Mouse (Mus musculus) testis, postnatal 10 days (tissue): ENCODE data around the gene Sucla2.
"Not testable (repeated sequence)": the region's sequence is repeated elsewhere in the genome, so short reads cannot be mapped to it uniquely, and the experiment has no call there.

Experiments
- DNase-seq: peaks from one replicate; pipeline ENCODE4 v3.0.0; 2021; ENCODE audit warnings: low spot score

Gene Sucla2

GRCm38 (mm10) chr14:73509765-73510423 lies 15.2 kb upstream of the Sucla2 start, which contains the start of gene Med4:
Gene Med4, plus strand, starts transcription at chr14:73510025.
- DNase-seq = peak; percentile 95

DNA sequence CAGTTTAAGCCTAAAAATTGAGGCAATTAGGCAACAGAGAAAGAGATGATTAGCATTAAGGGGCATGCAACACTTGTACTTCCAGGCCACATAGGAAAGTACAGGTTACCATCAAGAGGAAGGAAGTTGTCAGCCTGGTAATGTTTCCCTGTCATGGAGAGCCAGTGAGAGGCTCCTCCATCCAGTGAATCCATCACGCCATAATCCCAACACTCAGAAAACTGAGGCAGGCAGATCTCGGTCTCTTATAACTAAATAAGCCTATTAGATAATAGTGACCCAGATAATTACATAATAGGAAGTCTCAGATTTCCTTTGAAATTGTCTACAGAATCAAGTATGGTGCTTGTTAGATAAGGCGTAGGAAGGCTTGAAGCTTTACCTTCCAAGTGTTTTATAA lies 983 bp upstream of the Sucla2 start:
- DNase-seq = no peak

GRCm38 (mm10) chr14:73528661-73529060 lies 3.5 kb downstream of the Sucla2 start:
- DNase-seq = not testable (repeated sequence)

DNA sequence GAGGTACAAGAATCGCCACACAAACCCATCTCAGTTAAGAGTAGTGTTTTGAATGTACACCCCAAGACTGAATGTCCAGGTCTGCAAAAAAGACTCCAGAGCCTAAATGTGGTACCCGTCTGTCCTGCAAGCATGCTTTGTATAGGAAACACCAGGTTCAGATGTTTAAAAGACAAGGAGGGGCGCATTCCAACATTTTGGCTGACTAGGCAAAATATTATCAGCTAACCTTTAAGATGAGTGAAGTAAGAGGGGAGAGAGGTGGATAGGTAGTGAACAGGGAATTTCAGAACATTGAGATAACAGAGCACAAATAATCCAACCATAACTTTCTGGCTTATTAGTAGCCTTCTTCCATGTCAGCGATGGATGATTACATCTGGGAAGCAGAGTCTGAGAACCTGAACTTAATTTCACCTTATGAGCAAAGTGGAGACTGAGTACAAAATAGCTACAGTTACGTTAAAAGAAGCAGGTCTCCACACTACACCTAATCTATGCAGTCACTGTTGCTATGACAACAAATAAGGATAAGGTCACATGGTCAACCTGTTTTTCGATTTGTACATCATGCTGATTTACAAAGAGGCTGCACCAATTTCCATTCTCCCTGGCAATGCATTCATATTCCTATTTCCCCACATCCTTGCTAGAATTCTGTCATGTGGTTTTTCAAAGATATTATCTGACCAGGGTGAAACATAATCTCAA lies 8.8 kb downstream of the Sucla2 start:
- DNase-seq = no peak

GRCm38 (mm10) chr14:73535641-73536040 lies 10.5 kb downstream of the Sucla2 start:
- no peak for DNase-seq

- DNase-seq = no peak
Measured at GRCm38 (mm10) chr14:73543781-73544180, 18.7 kb downstream of the Sucla2 start.

DNA sequence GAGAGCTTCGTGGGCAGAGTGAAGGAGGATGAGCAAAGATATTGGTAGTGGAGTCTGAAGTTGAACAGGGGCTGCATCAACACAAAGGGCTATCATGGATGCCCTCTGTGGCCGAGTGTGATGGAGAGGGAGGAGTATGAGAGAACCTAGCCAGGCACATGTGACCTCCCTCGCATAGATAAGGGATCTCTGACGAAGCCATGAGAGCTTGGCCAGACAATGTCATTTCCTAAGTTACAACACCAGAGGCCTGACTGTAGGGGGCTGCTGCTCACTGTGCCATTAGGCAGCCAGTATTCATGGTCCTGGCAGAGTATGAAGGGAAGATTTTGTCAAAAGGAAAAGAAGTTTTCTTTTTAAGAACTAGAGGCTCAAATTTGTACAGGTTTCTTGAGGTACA lies 21.9 kb downstream of the Sucla2 start:
- no peak for DNase-seq

DNA sequence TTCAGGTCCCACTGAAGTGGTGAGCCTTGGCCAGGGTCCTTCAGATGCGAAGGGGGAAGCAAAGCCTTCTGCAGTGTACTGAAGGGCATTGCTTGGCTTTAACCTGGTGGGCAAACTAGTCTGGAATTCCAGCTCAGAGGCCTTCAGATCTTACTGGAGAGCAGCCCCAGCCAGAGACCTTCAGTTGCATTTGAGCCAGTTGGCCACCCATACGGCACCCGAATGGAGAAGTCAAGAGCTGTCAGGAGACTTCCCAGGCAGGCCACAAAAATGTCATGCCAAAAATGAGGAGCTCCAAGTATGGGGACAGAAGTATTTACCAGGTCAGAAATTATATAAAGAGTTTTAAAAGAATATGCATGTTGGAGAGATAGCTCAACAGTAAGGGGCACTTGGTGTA lies 22.9 kb downstream of the Sucla2 start, which contains the start of gene Nudt15:
Gene Nudt15 (minus strand): TSS at position 192 of the 400 bp plus-strand sequence.
- no peak for DNase-seq

- no peak for DNase-seq
Measured at GRCm38 (mm10) chr14:73550291-73550690, 25.2 kb downstream of the Sucla2 start.

DNA sequence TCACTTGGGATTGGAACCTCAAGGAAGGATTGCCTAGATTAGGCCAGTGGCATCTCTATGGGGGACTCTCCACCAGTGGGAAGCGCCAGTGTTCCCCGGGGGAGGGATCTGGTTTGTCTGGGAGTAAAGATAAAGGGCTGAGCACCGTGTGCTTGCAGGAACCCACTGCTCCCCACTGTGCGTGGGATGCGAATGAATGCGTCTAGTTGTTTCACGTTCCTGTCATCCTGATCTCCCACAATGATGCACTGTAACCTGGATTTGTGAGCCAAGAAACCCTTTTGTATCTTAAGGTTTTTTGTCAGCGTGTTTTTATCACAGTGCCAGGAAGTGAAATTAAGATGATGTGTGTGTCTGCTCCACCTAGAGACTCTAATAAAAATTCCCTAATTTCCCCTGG lies 25.6 kb downstream of the Sucla2 start:
- peak; percentile 49 for DNase-seq

- DNase-seq = no peak
Measured at GRCm38 (mm10) chr14:73551164-73551563, 26.0 kb downstream of the Sucla2 start.

DNA sequence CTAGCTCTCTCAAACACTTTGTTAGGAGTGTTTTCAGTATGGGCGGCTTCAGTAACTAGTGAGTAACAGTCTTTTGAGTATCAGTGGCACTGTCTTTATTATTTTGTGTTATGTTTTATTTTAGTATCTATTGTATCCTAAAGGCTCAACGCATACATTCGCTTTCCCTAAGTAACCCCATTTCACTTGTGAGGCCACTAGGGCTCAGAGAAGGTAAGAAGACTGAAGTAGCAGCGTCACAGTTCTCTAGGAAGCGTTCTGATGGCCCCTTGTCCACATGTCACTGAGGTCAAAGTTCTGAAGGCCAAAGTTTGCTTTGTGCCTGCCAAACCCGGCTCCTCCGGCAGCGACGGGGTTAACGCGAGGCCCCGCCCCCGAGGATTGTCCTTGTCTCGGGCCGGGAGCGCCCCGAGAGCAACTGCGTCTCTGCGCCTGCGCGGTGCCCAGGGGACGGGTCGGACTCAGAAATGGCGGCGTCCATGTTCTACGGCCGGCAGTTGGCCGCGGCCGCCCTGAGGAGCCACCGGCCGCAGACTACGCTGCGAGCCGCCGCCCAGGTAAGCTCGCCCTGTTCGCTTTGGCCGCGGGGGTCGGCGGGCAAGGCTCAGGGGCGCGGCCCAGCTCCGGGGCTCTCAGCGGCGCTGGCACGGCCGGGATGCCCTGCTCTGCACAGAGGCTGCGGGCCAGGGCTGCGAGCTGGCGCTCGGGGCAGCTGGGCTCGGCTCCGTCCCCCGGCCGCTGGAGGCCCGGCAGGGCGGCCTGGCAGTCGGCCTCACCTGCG lies 27.4 kb downstream of the Sucla2 start:
- peak; percentile 100 for DNase-seq

DNA sequence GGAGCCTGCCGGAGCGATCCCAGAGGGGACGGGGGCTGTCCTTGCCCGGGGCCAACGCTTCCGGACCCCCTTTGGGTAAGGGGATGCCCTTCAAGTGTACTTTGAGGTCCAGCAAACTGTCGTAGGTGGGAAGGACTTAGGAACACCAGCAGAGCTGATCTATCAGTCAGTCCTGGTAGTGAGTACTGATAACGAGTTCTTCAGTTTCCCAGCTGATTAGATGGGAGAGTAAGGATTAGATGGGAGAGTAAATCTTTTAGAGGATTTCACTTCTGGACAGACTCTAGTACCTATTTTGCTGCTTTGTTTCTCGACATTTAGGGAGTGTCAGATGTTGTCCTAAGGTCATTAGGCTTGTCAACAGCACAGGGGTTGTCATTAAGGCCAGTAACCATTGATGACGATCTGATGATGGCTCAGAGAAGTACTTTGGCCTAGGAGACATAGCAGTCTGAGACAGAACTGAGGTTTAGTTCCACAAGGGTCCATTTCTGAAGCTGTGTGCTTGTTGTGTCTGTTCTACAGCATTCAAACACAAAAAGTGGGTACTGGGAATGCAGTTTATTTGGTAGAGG lies 28.1 kb downstream of the Sucla2 start:
- no peak for DNase-seq

DNA sequence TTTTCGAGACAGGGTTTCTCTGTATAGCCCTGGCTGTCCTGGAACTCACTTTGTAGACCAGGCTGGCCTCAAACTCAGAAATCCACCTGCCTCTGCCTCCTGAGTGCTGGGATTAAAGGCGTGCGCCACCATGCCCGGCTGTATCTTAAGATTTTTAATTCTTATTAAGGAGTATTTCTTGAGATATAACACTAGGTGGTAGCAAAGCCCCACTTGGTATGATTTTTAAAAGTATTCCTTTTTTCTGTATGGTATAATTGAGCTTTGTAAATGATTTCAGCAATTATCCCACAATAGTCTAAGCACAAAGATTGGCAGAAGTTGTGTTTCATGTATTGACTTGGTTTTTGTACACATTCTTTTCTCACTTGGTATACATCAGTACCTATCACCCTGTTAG lies 44.7 kb downstream of the Sucla2 start:
- not testable (repeated sequence) for DNase-seq

GRCm38 (mm10) chr14:73571143-73571542 lies 46.0 kb downstream of the Sucla2 start:
- DNase-seq = no peak

- no peak for DNase-seq
Measured at GRCm38 (mm10) chr14:73574053-73574452, 48.9 kb downstream of the Sucla2 start.

DNA sequence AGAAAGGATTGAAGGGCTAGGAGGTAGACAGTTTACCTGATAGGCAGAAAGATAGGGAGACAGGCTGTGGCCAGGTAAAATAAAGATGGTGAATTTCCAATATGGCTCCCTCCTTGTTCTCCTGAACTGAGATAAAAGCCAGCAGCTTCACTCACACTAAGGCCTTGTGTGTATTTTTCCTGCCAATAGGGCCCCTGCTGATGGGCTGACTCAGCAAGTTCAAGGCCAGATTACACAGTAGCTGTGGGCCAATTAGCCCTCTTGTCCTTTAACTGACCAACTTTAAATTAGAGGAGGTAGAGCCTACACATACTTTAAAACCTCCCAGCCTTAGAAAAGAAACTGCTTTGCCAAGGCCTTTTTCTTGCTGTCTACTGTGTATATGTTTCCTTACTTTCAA lies 51.2 kb downstream of the Sucla2 start:
- DNase-seq = no peak

- DNase-seq = no peak
Measured at GRCm38 (mm10) chr14:73588080-73588479, 63.0 kb downstream of the Sucla2 start.

GRCm38 (mm10) chr14:73592166-73592565 lies 67.0 kb downstream of the Sucla2 start:
- no peak for DNase-seq

GRCm38 (mm10) chr14:73599720-73600119 lies 74.6 kb downstream of the Sucla2 start:
- no peak for DNase-seq

- DNase-seq = no peak
Measured at GRCm38 (mm10) chr14:73607732-73608131, 82.6 kb downstream of the Sucla2 start.
